Mouse (Mus musculus): ENCODE measurements around the gene Fn1. TPM values are rescaled to one million over a fixed set of nuclear protein-coding genes. Genes with fewer than 3 reads are reported as not detected.
A peak's percentile ranks its signal among the peaks of the same experiment; 100 is the strongest.

The Fn1 gene
- polyA plus RNA-seq, 1 experiment from 2014 or later = 125 TPM

GRCm38 (mm10) chr1:71658632-71659031 lies 5.6 kb upstream of the Fn1 start:
- DNase-seq (ENCODE audit: low spot score) (no peak), ATAC-seq (replicated peaks; ENCODE audit: insufficient number of reproducible peaks, low FRiP score, low TSS enrichment, low read depth) (no peak)
- Histone ChIP-seq H3K9me3 (replicated peaks; ENCODE audit: control insufficient read depth, low read length) (no peaks in the 10 kb centered on the region), H3K27me3 (ENCODE audit: control insufficient read depth, insufficient read depth, low read length) (no peaks in the 10 kb centered on the region), H3K4me3 (ENCODE audit: low read depth, low read length) (no peak overlapping the region), H3K9ac (replicated peaks; ENCODE audit: low read length) (no peak overlapping the region), H3K36me3 (replicated peaks; ENCODE audit: control insufficient read depth, insufficient read depth, low read depth, low read length) (no peaks in the 10 kb centered on the region), H3K27ac (replicated peaks; ENCODE audit: low read depth, low read length) (no peak overlapping the region), H3K4me2 (ENCODE audit: low read depth, low read length) (no peak overlapping the region), H3K4me1 (ENCODE audit: control insufficient read depth, insufficient read depth, low read length) (no peaks in the 10 kb centered on the region)
- 52% methylated on average over 6 of the region's 6 CpGs for whole genome bisulfite sequencing

GRCm38 (mm10) chr1:71656309-71656708 lies 3.3 kb upstream of the Fn1 start:
- Histone ChIP-seq H3K4me3 (ENCODE audit: low read depth, low read length) (no peak overlapping the region), H3K4me1 (ENCODE audit: control insufficient read depth, insufficient read depth, low read length) (no peaks in the 10 kb centered on the region), H3K27me3 (ENCODE audit: control insufficient read depth, insufficient read depth, low read length) (no peaks in the 10 kb centered on the region), H3K9me3 (replicated peaks; ENCODE audit: control insufficient read depth, low read length) (no peaks in the 10 kb centered on the region), H3K27ac (replicated peaks; ENCODE audit: low read depth, low read length) (no peak overlapping the region), H3K4me2 (ENCODE audit: low read depth, low read length) (no peak overlapping the region), H3K36me3 (replicated peaks; ENCODE audit: control insufficient read depth, insufficient read depth, low read depth, low read length) (no peaks in the 10 kb centered on the region), H3K9ac (replicated peaks; ENCODE audit: low read length) (no peak overlapping the region)
- ATAC-seq (replicated peaks; ENCODE audit: insufficient number of reproducible peaks, low FRiP score, low TSS enrichment, low read depth) (no peak), DNase-seq (ENCODE audit: low spot score) (no peak)
- WGBS = 66% methylated on average over 6 of the region's 6 CpGs

GRCm38 (mm10) chr1:71654221-71654620 lies 1.2 kb upstream of the Fn1 start:
- Histone ChIP-seq H3K27ac (replicated peaks; ENCODE audit: low read depth, low read length) (no peak overlapping the region), H3K36me3 (replicated peaks; ENCODE audit: control insufficient read depth, insufficient read depth, low read depth, low read length) (no peaks in the 10 kb centered on the region), H3K4me1 (ENCODE audit: control insufficient read depth, insufficient read depth, low read length) (peaks cover 2% of the 10 kb centered on the region; the same call in 1 of the 2 replicates), H3K4me3 (ENCODE audit: low read depth, low read length) (peak overlapping the region; percentile 71), H3K27me3 (ENCODE audit: control insufficient read depth, insufficient read depth, low read length) (no peaks in the 10 kb centered on the region), H3K9ac (replicated peaks; ENCODE audit: low read length) (peak overlapping the region; percentile 94), H3K4me2 (ENCODE audit: low read depth, low read length) (peak overlapping the region; percentile 75), H3K9me3 (replicated peaks; ENCODE audit: control insufficient read depth, low read length) (no peaks in the 10 kb centered on the region)
- ATAC-seq (replicated peaks; ENCODE audit: insufficient number of reproducible peaks, low FRiP score, low TSS enrichment, low read depth) (no peak), DNase-seq (ENCODE audit: low spot score) (peak; percentile 46)
- WGBS = 13% methylated on average over 8 of the region's 8 CpGs

- Histone ChIP-seq H3K4me3 (ENCODE audit: low read depth, low read length) (peak overlapping the region; percentile 71), H3K27ac (replicated peaks; ENCODE audit: low read depth, low read length) (peak overlapping the region; percentile 87), H3K27me3 (ENCODE audit: control insufficient read depth, insufficient read depth, low read length) (no peaks in the 10 kb centered on the region), H3K4me2 (ENCODE audit: low read depth, low read length) (peak overlapping the region; percentile 75), H3K9me3 (replicated peaks; ENCODE audit: control insufficient read depth, low read length) (no peaks in the 10 kb centered on the region), H3K9ac (replicated peaks; ENCODE audit: low read length) (peak overlapping the region; percentile 94), H3K36me3 (replicated peaks; ENCODE audit: control insufficient read depth, insufficient read depth, low read depth, low read length) (no peaks in the 10 kb centered on the region), H3K4me1 (ENCODE audit: control insufficient read depth, insufficient read depth, low read length) (peaks cover 2% of the 10 kb centered on the region; the same call in 1 of the 2 replicates)
- under 1% methylated on average over 23 of the region's 24 CpGs for WGBS
- DNase-seq (ENCODE audit: low spot score) (peak; percentile 56), ATAC-seq (replicated peaks; ENCODE audit: insufficient number of reproducible peaks, low FRiP score, low TSS enrichment, low read depth) (peak; percentile 20; the same call in 1 of the 2 replicates)
Observed at GRCm38 (mm10) chr1:71653400-71654159, 580 bp upstream of the Fn1 start.

- DNase-seq (ENCODE audit: low spot score) (no peak), ATAC-seq (replicated peaks; ENCODE audit: insufficient number of reproducible peaks, low FRiP score, low TSS enrichment, low read depth) (no peak)
- no peak overlapping the region for H3K27ac ChIP-seq (replicated peaks; ENCODE audit: low read depth, low read length)
- WGBS = 34% methylated on average over 1 of the region's 1 CpGs
- H3K36me3 ChIP-seq (replicated peaks; ENCODE audit: control insufficient read depth, insufficient read depth, low read depth, low read length) = peaks cover under 1% of the 10 kb centered on the region; the same call in 1 of the 2 replicates
- H3K4me1 ChIP-seq (ENCODE audit: control insufficient read depth, insufficient read depth, low read length) = peaks cover 2% of the 10 kb centered on the region; the same call in 1 of the 2 replicates
- no peaks in the 10 kb centered on the region for H3K27me3 ChIP-seq (ENCODE audit: control insufficient read depth, insufficient read depth, low read length)
- peak overlapping the region; percentile 94; the same call in 1 of the 2 replicates for H3K9ac ChIP-seq (replicated peaks; ENCODE audit: low read length)
- peak overlapping the region; percentile 45; the same call in 1 of the 2 replicates for H3K4me2 ChIP-seq (ENCODE audit: low read depth, low read length)
- peak overlapping the region; percentile 71 for H3K4me3 ChIP-seq (ENCODE audit: low read depth, low read length)
- H3K9me3 ChIP-seq (replicated peaks; ENCODE audit: control insufficient read depth, low read length) = no peaks in the 10 kb centered on the region
Observed at GRCm38 (mm10) chr1:71651828-71652227, 1.2 kb downstream of the Fn1 start.

- Histone ChIP-seq H3K4me1 (ENCODE audit: control insufficient read depth, insufficient read depth, low read length) (peaks cover 2% of the 10 kb centered on the region; the same call in 1 of the 2 replicates), H3K4me3 (ENCODE audit: low read depth, low read length) (peak overlapping the region; percentile 71), H3K27me3 (ENCODE audit: control insufficient read depth, insufficient read depth, low read length) (no peaks in the 10 kb centered on the region), H3K9me3 (replicated peaks; ENCODE audit: control insufficient read depth, low read length) (no peaks in the 10 kb centered on the region), H3K4me2 (ENCODE audit: low read depth, low read length) (peak overlapping the region; percentile 45), H3K27ac (replicated peaks; ENCODE audit: low read depth, low read length) (no peak overlapping the region), H3K9ac (replicated peaks; ENCODE audit: low read length) (0 out of 2 replicates have a peak overlapping the region, but pooled peaks have one; percentile 4), H3K36me3 (replicated peaks; ENCODE audit: control insufficient read depth, insufficient read depth, low read depth, low read length) (peaks cover 3% of the 10 kb centered on the region; the same call in 1 of the 2 replicates)
- 34% methylated on average over 9 of the region's 9 CpGs for WGBS
- DNase-seq (ENCODE audit: low spot score) (peak; percentile 71), ATAC-seq (replicated peaks; ENCODE audit: insufficient number of reproducible peaks, low FRiP score, low TSS enrichment, low read depth) (no peak)
Observed at GRCm38 (mm10) chr1:71651315-71651714, 1.7 kb downstream of the Fn1 start.

- 0 out of 2 replicates have a peak overlapping the region, but pooled peaks have one; percentile 23 for H3K9ac ChIP-seq (replicated peaks; ENCODE audit: low read length)
Observed at GRCm38 (mm10) chr1:71650741-71651140, 2.3 kb downstream of the Fn1 start.

GRCm38 (mm10) chr1:71648166-71648565 lies 4.8 kb downstream of the Fn1 start:
- DNase-seq (ENCODE audit: low spot score) = no peak
- H3K4me2 ChIP-seq (ENCODE audit: low read depth, low read length) = no peak overlapping the region
- ATAC-seq (replicated peaks; ENCODE audit: insufficient number of reproducible peaks, low FRiP score, low TSS enrichment, low read depth) = no peak
- H3K27ac ChIP-seq (replicated peaks; ENCODE audit: low read depth, low read length) = no peak overlapping the region
- peaks cover 2% of the 10 kb centered on the region; the same call in 1 of the 2 replicates for H3K4me1 ChIP-seq (ENCODE audit: control insufficient read depth, insufficient read depth, low read length)
- no peak overlapping the region for H3K9ac ChIP-seq (replicated peaks; ENCODE audit: low read length)
- no peaks in the 10 kb centered on the region for H3K9me3 ChIP-seq (replicated peaks; ENCODE audit: control insufficient read depth, low read length)
- H3K27me3 ChIP-seq (ENCODE audit: control insufficient read depth, insufficient read depth, low read length) = no peaks in the 10 kb centered on the region
- 86% methylated on average over 7 of the region's 7 CpGs for WGBS
- H3K36me3 ChIP-seq (replicated peaks; ENCODE audit: control insufficient read depth, insufficient read depth, low read depth, low read length) = peaks cover 8% of the 10 kb centered on the region; the same call in 1 of the 2 replicates
- H3K4me3 ChIP-seq (ENCODE audit: low read depth, low read length) = no peak overlapping the region

More at GRCm38 (mm10) chr1:71650741-71651140, 2.3 kb downstream of the Fn1 start:
- Histone ChIP-seq H3K27ac (replicated peaks; ENCODE audit: low read depth, low read length) (no peak overlapping the region), H3K4me2 (ENCODE audit: low read depth, low read length) (peak overlapping the region; percentile 45), H3K4me3 (ENCODE audit: low read depth, low read length) (peak overlapping the region; percentile 71), H3K27me3 (ENCODE audit: control insufficient read depth, insufficient read depth, low read length) (no peaks in the 10 kb centered on the region), H3K36me3 (replicated peaks; ENCODE audit: control insufficient read depth, insufficient read depth, low read depth, low read length) (peaks cover 3% of the 10 kb centered on the region; the same call in 1 of the 2 replicates), H3K9me3 (replicated peaks; ENCODE audit: control insufficient read depth, low read length) (no peaks in the 10 kb centered on the region), H3K4me1 (ENCODE audit: control insufficient read depth, insufficient read depth, low read length) (peaks cover 2% of the 10 kb centered on the region; the same call in 1 of the 2 replicates)
- DNase-seq (ENCODE audit: low spot score) (no peak), ATAC-seq (replicated peaks; ENCODE audit: insufficient number of reproducible peaks, low FRiP score, low TSS enrichment, low read depth) (no peak)
- WGBS = 31% methylated on average over 6 of the region's 6 CpGs

Measured in embryonic facial prominence, embryonic 11.5 days (tissue).